Mouse (Mus musculus) T-helper 1 cell (primary cell): ENCODE results near the gene Alkbh1.

ENCODE experiments used
- in situ Hi-C: fragments of 300-600 bp; cut with MboI, MseI; formaldehyde crosslinking; loops from one replicate; pipeline ENCODE4 v1.15.1; 2025; ENCODE audit warnings: high pct_unique_total_duplicates

The Alkbh1 gene

DNA sequence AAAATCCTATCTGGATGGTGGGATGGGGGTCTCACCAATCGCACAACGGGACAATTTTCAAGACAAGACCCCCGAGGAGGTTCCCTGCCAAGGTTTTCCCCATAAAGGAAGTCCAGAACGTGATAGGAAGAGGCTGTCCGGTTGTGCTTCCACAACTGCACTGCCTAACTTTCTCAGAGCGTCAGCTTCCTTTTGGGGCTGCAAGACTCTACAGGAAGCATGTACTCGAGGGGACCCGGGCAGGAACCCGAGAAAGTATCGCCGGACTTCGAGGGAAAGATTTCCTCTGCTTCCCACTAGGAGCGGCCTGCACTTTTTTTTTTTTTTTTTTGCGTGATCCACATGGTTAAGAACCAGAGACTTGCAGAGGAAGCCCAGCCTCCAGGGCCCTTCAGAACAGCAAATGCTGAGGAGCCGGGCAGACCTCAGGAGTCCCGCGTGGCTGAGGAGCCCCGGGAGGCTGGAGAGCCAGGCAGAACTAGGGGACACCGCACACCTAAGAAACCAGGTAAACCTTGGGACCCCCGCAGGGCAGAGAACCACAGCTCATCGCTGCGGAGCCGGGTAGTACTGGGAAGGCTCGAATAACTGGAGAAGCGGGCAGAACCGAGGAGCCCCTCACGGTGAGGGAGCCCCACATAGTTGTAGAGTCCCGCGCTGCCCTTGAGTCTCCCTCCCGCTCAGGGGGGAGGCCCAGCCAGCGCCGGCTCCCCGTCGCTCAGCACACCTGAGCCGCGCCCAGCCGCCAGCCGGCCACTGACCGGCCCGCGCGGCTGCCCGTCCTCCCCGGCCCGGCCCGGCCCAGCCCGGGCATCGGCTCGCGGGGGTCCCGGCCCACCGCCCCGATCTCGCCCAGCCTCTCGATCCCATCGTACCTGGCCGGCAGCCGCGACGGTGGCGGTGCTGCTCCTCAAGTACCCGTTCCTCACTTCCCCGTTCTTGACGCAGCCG lies 56.4 kb downstream of the Alkbh1 start:
- in situ Hi-C loops = loop anchor here (10.0 kb wide), 1 partner anchor 1063 kb away; no protein-coding TSS in a partner anchor

DNA sequence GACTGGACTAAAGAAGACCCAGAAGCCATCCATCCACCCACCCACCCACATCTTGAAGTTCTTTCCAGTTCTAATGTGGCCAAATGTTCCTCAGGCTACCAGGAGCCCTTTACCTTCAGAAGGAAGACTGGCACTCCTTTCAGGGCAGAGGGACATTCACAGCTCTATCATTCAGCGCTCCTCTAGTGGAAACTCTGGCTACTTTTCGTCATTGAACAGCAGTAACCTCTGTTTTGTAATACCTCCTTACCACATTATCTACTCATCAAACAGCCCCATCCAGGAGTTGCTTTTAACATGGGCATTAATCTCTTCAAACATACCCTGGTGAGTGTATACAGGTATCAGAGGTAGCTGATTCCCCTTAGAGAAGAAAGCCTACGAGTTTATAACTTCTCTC lies 58.8 kb downstream of the Alkbh1 start:
- in situ Hi-C loops = loop anchor here (10.0 kb wide), 1 partner anchor 1060 kb away; no protein-coding TSS in a partner anchor

DNA sequence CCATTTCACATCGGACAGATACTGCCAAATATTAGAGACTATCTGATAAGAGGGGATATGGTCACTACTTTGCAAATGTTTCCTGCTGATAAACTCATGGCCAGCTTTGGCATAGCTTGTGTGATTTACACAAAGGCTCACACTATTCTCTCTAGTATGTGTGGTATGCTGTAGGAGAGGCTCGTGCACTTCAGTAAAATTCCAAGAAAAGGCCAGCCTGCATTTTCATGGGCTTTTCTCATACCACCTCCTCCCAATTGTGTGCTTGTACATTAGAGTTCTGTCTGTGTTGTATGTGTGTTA lies 62.5 kb downstream of the Alkbh1 start:
- in situ Hi-C loops = loop anchor here (10.0 kb wide), 1 partner anchor 1057 kb away; no protein-coding TSS in a partner anchor

DNA sequence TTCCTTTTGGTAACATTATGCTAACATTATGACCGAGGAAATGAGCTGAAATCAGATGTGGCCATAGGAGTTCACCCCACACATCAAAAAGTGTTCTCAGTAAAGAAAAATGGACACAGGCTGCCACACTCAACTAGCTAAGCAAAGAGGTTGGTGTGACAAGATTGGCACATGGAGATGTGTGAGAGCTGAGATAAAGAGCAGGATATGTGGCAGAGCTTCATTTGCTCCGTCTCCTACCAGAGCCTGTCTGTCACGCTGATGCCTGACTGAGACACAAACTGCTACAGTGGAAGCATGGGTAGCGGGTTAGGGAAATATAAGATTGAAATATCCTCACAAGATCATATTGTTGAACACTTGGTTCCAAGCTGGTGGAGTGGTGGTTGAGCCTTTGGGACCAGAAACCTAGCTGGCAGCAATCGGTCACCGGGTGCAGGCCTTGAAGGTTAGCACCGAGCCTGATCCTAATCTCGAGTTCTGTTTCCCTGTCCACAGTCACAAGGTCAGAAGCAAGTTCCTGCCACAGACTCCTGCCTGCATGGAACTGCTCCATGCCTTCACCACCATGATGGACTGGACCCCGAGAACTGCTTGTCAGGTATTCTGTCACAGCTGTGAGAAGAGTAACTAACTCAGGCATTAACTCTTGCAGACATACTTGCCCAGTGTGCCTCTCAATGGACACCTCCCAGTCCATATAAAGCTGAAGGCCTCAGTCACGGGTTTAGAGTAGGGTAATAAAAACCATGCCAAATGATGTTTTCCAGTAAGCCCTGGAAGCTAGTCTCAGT lies 63.0 kb downstream of the Alkbh1 start:
- in situ Hi-C loops = loop anchor here (10.0 kb wide), 1 partner anchor 1056 kb away; no protein-coding TSS in a partner anchor

DNA sequence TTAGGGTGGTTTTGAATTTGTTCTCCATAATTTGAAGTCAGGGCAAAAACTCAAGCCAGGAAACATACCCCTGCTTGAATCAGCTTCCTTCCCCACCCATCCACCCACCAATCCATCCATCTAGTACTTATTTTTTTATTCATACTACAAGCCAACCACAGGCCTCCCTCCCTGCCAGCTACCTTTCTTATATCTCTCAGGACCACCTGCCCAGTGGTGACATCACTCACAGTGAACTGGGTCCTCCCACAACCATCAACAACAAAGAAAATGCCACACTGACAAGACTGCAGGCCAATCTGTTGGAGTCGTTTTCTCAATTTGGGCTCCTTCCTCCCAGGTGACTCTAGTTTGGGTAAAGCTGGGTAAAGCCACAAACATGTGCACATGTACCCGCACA lies 64.3 kb downstream of the Alkbh1 start:
- in situ Hi-C loops = no loop called here
